Comparison of ENCODE assay signal across 1 mouse cellular context in the genomic region with DNA sequence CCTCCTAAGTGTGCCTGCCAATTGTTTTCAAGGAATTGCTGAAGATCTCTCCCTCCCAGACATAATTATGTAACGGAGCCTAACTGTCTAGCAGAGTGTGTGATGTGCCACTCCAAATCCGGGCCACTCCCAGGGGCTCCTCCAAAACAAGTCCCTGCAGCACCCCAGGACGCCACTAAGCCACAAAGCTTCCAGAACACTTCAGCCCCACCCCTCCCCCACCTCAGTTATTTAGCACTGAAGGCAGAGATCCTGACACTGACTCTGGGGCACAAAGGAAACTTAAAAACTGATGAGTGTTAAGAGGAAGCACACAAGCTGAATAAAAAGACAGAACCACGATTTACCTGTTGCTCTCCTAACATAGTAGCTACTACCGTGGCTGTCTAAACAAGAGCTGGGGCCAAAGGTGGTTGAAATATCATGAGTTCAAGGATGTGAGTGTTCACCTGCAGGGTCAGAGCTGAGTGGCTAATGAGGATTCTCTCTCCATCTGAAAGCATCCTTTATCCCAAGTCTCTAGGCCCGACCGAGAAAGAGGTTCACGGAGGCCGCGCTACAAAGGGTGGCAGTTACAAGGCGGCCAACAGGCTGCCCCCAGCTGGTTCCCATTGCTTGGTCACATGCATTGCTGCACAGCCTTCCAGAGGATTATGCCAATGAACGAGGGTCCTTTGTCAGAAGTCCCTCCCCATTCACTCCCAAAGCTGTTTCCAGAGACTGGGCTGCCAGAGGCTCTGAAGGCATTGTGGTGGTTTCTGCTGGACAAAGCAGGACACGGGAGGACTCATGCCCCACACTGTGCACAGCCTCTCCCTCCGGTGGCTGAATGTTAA.
TF ChIP-seq lines count a peak whose summit lies in the region.

No protein-coding gene starts in this region.

TF ChIP-seq in MEL, 35 proteins besides CTCF, POLR2A, EP300 and RAD21 (continued from another document):
- TF ChIP-seq ELF1 (IDR thresholded peaks at IDR 0.05; ENCODE audit: low read depth, low read length): no peak
